Mouse (Mus musculus) heart, adult 2 months (tissue): Measurements from ENCODE around the gene Sema3b.

ENCODE experiments used
- CTCF ChIP-seq: fragments of 200-600 bp; IDR thresholded peaks from 2 replicates; pipeline ENCODE4 v1.8.1; 2022; ENCODE audit warnings: antibody characterized with exemption, mild to moderate bottlenecking, moderate library complexity
- POLR2A ChIP-seq: fragments of 200-500 bp; IDR thresholded peaks from 2 replicates; pipeline ENCODE4 v1.6.1; 2011; ENCODE audit warnings: mild to moderate bottlenecking, low read depth, low read length, control low read depth; ENCODE audit not compliant: insufficient read depth

DNA sequence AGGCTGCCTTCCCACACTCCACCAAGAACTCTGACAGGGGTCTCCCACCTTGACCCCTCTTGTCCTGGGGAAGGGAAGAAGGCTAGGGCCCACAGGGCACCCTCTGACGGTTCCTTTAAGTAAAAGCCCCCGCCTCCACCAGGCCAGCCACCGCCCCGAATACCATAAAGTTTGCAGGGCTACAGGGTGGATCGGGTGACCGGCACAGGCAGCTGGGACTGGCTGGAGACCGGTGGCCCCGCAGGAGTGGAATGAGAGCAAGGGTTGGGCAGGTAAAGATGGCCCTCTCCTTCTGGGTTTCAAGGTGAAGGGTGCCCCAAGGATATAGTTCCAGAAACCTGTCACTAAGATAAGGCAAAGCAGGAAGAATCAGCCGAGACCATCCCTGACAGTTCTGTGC, 2.4 kb downstream of the Sema3b start:
- TF ChIP-seq CTCF: no peak
- TF ChIP-seq POLR2A: peak; percentile 62; the same call in 1 of the 2 replicates
